Mouse (Mus musculus): Measurements from ENCODE around the gene Trank1. TPM values are rescaled to one million over a fixed set of nuclear protein-coding genes. Genes with fewer than 3 reads are reported as not detected.

Trank1 gene
- polyA plus RNA-seq, 1 experiment from 2014 or later: 0.13 TPM

DNA sequence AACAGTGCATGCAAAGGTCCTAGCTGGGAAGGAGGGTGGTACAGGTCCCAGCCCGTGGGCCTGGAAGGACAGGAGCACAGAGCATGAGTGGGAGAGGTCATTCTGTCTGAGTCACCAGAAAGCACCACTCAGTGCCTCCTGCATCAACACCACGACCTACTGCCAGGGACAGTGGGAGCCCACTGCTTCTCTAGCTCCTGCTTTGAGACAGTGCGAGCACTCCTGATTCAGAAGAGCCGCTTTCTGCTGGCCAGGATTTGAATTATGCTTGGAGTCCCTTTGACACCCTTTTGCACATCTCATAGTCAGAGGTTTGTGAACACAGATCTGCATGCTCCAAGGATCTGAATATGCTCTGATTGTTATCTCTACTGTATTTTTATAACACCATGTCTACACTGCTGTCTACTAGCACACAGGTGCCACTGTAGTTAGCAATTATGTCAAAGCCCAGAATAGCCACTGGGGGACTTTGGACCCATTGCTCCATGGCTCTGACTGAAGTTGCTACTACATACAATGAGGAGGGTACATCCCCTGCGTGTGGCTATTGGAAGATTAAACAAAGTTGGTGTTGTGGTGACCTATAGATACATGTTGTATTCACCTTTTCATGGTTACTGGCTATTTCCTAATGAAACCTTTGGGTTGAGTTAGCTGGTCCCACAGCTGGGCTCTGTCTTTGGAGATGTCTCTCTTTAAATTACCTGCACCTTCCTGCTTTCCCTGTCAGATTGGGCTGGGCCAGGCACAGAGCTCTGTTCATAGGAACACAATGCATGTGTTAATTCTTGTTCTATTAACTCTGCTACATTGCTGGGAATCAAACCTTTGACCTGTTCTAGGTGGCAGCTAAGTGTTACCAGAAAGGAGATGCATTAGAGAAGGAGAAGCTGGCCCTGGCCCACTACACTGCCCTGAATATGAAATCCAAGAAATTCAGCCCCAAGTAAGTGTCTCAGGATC is 74.3 kb downstream of the Trank1 start:
- Histone ChIP-seq H3K9ac (no peak overlapping the region), H3K36me3 (no peaks in the 10 kb centered on the region), H3K9me3 (no peaks in the 10 kb centered on the region), H3K27me3 (replicated peaks) (no peaks in the 10 kb centered on the region), H3K27ac (no peak overlapping the region), H3K4me3 (replicated peaks) (no peak overlapping the region), H3K4me1 (no peaks in the 10 kb centered on the region), H3K4me2 (no peak overlapping the region)
- WGBS: 82% methylated on average over 5 of the region's 5 CpGs
- ATAC-seq (ENCODE audit: insufficient read depth, low FRiP score, low read depth): no peak

DNA sequence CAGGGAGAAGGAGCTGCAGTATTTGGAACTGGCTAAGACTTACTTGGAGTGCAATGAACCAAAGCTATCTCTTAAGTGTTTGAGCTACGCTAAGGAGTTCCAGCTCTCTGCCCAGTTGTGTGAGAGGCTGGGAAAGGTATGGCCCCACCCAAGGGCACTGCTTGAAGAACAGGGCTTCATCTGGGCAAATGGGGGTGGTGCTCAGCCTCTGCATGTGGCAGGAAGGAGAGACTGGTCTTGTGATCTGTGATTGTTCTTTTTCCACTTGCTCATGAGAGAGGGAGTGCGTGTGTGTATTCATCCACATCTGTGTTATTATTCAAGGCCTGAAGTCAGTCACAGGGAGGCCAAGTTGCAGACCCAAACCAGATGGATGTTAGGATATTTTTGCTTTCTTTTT is 75.0 kb downstream of the Trank1 start:
- H3K27me3 ChIP-seq (replicated peaks): no peaks in the 10 kb centered on the region

GRCm38 (mm10) chr9:111387576-111387975 is 76.0 kb downstream of the Trank1 start:
- 79% methylated on average over 4 of the region's 4 CpGs for WGBS
- Histone ChIP-seq H3K4me3 (replicated peaks) (no peak overlapping the region), H3K9ac (no peak overlapping the region), H3K4me1 (no peaks in the 10 kb centered on the region), H3K4me2 (no peak overlapping the region), H3K27me3 (replicated peaks) (no peaks in the 10 kb centered on the region), H3K9me3 (no peaks in the 10 kb centered on the region), H3K27ac (no peak overlapping the region), H3K36me3 (no peaks in the 10 kb centered on the region)
- no peak for ATAC-seq (ENCODE audit: insufficient read depth, low FRiP score, low read depth)

More for the DNA sequence above, 75.0 kb downstream of the Trank1 start:
- no peak overlapping the region for H3K4me2 ChIP-seq
- H3K27ac ChIP-seq: no peak overlapping the region
- no peak overlapping the region for H3K9ac ChIP-seq
- no peaks in the 10 kb centered on the region for H3K4me1 ChIP-seq
- no peak for ATAC-seq (ENCODE audit: insufficient read depth, low FRiP score, low read depth)
- no peaks in the 10 kb centered on the region for H3K36me3 ChIP-seq
- no peaks in the 10 kb centered on the region for H3K9me3 ChIP-seq
- WGBS: 64% methylated on average over 2 of the region's 2 CpGs
- H3K4me3 ChIP-seq (replicated peaks): no peak overlapping the region

GRCm38 (mm10) chr9:111390016-111390415 is 78.5 kb downstream of the Trank1 start:
- no peak for ATAC-seq (ENCODE audit: insufficient read depth, low FRiP score, low read depth)
- Histone ChIP-seq H3K9ac (no peak overlapping the region), H3K4me2 (no peak overlapping the region), H3K27ac (no peak overlapping the region), H3K27me3 (replicated peaks) (no peaks in the 10 kb centered on the region), H3K36me3 (no peaks in the 10 kb centered on the region), H3K9me3 (no peaks in the 10 kb centered on the region), H3K4me3 (replicated peaks) (no peak overlapping the region), H3K4me1 (no peaks in the 10 kb centered on the region)
- 80% methylated on average over 9 of the region's 9 CpGs for WGBS

DNA sequence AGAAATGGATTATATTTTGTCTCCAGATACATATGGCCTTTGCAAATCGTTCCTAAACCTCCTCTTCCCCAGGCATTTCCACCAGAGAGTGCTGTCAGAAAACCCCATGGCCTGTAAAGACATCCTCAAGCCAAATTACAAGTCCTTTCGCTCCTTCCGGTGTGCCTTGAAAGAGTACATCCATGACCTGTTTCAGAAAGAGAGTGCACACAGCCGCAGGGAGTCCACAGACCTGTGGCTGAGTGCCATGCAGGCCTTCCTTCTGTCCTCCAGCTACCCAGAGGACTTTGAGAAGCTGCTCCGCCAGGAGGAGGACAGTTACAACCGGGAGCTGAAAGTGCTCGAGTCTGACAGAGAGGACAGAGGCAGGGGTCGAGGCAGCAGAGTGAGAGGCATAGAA is 79.5 kb downstream of the Trank1 start:
- Histone ChIP-seq H3K36me3 (no peaks in the 10 kb centered on the region), H3K4me3 (replicated peaks) (no peak overlapping the region), H3K4me1 (no peaks in the 10 kb centered on the region), H3K4me2 (no peak overlapping the region), H3K9ac (no peak overlapping the region), H3K27me3 (replicated peaks) (no peaks in the 10 kb centered on the region), H3K9me3 (no peaks in the 10 kb centered on the region), H3K27ac (no peak overlapping the region)
- ATAC-seq (ENCODE audit: insufficient read depth, low FRiP score, low read depth): no peak
- WGBS: 74% methylated on average over 8 of the region's 8 CpGs

- no peak overlapping the region for H3K27ac ChIP-seq
- 81% methylated on average over 18 of the region's 18 CpGs for WGBS
- ATAC-seq (ENCODE audit: insufficient read depth, low FRiP score, low read depth): no peak
Observed at GRCm38 (mm10) chr9:111391926-111392442, 80.4 kb downstream of the Trank1 start.

DNA sequence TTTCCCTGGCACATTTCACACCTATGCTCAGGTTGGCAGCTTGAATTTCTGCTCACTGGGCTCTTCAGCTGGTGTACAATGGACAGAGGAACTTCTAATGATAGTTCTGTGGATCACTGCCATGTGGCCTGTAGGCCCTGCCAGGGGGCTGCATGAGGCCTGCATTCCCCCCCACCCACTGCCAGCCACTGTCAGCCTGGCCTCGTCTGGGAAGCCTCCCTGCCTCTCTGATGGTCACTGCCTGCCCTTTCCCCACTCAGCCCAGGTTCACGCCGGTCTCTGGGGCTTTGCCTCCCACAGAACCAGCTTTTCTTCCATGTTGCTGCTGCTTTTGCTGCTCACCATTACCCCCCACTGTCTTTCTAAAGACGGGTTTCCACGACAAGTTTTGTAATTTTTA is 83.7 kb downstream of the Trank1 start:
- no peak overlapping the region for H3K27ac ChIP-seq
- no peaks in the 10 kb centered on the region for H3K27me3 ChIP-seq (replicated peaks)
- no peak overlapping the region for H3K4me2 ChIP-seq
- ATAC-seq (ENCODE audit: insufficient read depth, low FRiP score, low read depth): no peak
- H3K4me3 ChIP-seq (replicated peaks): no peak overlapping the region
- H3K9me3 ChIP-seq: no peaks in the 10 kb centered on the region
- 75% methylated on average over 5 of the region's 5 CpGs for WGBS
- H3K4me1 ChIP-seq: no peaks in the 10 kb centered on the region
- H3K9ac ChIP-seq: no peak overlapping the region
- no peaks in the 10 kb centered on the region for H3K36me3 ChIP-seq

More at GRCm38 (mm10) chr9:111391926-111392442, 80.4 kb downstream of the Trank1 start:
- Histone ChIP-seq H3K36me3 (no peaks in the 10 kb centered on the region), H3K4me3 (replicated peaks) (no peak overlapping the region), H3K4me2 (no peak overlapping the region), H3K9ac (no peak overlapping the region), H3K4me1 (no peaks in the 10 kb centered on the region), H3K9me3 (no peaks in the 10 kb centered on the region), H3K27me3 (replicated peaks) (no peaks in the 10 kb centered on the region)

DNA sequence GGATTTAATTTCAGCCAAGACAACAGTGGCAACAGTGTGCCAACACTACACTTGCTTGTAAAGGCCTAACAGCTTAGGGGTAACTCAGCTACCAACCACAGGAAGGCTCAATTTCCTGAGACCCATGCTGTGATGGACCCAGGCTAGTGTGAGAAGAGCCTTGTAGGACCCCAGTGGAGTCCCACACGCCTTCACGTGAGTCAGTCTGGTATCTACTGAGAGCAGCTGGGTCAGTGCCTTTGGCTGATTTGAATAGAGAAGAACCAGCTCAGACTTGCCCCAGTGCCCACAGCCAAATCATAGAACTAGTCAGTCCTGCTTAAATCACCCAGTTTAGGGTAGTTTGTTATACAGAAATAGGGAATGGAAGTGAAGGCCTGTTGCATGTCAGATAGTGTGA is 86.5 kb downstream of the Trank1 start:
- no peak for ATAC-seq (ENCODE audit: insufficient read depth, low FRiP score, low read depth)
- Histone ChIP-seq H3K4me2 (no peak overlapping the region), H3K4me1 (no peaks in the 10 kb centered on the region), H3K27ac (no peak overlapping the region), H3K4me3 (replicated peaks) (no peak overlapping the region), H3K9me3 (no peaks in the 10 kb centered on the region), H3K36me3 (no peaks in the 10 kb centered on the region), H3K9ac (no peak overlapping the region), H3K27me3 (replicated peaks) (no peaks in the 10 kb centered on the region)
- WGBS: 80% methylated on average over 2 of the region's 2 CpGs

DNA sequence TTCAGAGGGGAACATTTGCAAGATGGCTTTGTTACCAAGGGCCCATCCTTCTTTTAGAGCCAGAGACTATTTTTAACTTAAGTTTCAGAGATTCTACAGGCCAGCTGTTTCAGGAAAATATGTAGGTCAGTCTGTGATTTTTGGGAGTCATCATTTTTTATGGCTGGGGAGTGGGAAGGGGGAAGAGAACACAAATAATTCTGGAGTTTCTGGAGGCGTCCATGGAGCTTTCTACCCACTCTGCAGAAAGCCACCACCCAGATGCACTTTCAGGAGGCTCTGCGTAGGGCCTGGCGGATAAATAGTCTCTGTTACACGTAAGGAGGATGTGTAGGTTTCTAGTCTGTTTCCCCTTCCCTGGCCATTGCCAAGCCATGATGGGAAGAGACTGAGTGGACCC is 88.5 kb downstream of the Trank1 start:
- H3K36me3 ChIP-seq: no peaks in the 10 kb centered on the region
- no peaks in the 10 kb centered on the region for H3K27me3 ChIP-seq (replicated peaks)
- H3K4me2 ChIP-seq: no peak overlapping the region
- H3K4me1 ChIP-seq: no peaks in the 10 kb centered on the region
- ATAC-seq (ENCODE audit: insufficient read depth, low FRiP score, low read depth): no peak
- 75% methylated on average over 4 of the region's 4 CpGs for WGBS
- no peaks in the 10 kb centered on the region for H3K9me3 ChIP-seq
- H3K9ac ChIP-seq: no peak overlapping the region
- no peak overlapping the region for H3K4me3 ChIP-seq (replicated peaks)
- H3K27ac ChIP-seq: no peak overlapping the region

- 90% methylated on average over 4 of the region's 4 CpGs for WGBS
- no peaks in the 10 kb centered on the region for H3K9me3 ChIP-seq
- no peaks in the 10 kb centered on the region for H3K27me3 ChIP-seq (replicated peaks)
- no peak overlapping the region for H3K9ac ChIP-seq
- H3K4me2 ChIP-seq: no peak overlapping the region
- no peak for ATAC-seq (ENCODE audit: insufficient read depth, low FRiP score, low read depth)
- H3K4me1 ChIP-seq: no peaks in the 10 kb centered on the region
- no peaks in the 10 kb centered on the region for H3K36me3 ChIP-seq
- no peak overlapping the region for H3K4me3 ChIP-seq (replicated peaks)
- no peak overlapping the region for H3K27ac ChIP-seq
Observed at GRCm38 (mm10) chr9:111403159-111403558, 91.6 kb downstream of the Trank1 start.

DNA sequence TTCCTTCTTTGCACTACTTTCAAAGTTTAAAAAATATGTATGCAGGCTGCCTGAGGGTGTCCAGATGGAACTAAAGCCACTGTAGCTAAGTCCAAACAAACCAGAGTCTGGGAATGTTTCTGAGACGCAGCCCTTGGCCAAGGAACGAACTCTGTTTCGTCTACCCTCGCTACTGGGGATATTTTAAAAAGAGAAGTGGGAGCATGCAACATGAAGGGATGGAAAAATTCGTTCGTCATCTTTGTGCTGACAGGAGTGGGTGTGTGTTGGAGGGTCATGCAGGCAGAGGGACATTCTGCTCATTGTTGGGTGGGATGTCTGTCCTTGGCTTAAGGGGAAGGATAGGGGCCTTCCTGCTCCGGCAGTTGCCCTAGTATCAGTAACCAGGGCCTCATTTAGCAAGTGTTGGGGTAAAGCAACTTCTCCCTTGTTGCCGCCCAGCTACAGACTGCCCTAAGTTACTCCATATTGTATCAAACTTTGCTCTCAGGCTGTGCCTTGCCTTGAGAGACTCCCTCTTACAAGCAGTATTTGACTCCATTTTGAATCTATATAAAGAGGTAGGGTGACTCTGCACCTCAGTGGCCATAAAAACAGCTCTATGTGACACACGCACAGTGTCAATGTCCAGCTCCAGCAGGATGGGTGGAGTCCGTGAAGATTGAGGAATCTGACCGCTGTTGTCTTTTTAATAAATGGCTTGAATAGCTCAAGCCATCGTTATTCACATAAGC is 93.0 kb downstream of the Trank1 start:
- Histone ChIP-seq H3K4me3 (replicated peaks) (no peak overlapping the region), H3K4me1 (no peaks in the 10 kb centered on the region), H3K4me2 (no peak overlapping the region), H3K27me3 (replicated peaks) (no peaks in the 10 kb centered on the region), H3K36me3 (no peaks in the 10 kb centered on the region), H3K9me3 (no peaks in the 10 kb centered on the region), H3K9ac (no peak overlapping the region), H3K27ac (no peak overlapping the region)
- 68% methylated on average over 12 of the region's 12 CpGs for WGBS
- ATAC-seq (ENCODE audit: insufficient read depth, low FRiP score, low read depth): no peak

- H3K4me3 ChIP-seq (replicated peaks): no peak overlapping the region
- no peak overlapping the region for H3K27ac ChIP-seq
- ATAC-seq (ENCODE audit: insufficient read depth, low FRiP score, low read depth): no peak
- no peaks in the 10 kb centered on the region for H3K36me3 ChIP-seq
- no peaks in the 10 kb centered on the region for H3K9me3 ChIP-seq
- H3K27me3 ChIP-seq (replicated peaks): no peaks in the 10 kb centered on the region
- no peak overlapping the region for H3K4me2 ChIP-seq
- no peak overlapping the region for H3K9ac ChIP-seq
- no peaks in the 10 kb centered on the region for H3K4me1 ChIP-seq
- 85% methylated on average over 6 of the region's 6 CpGs for WGBS
Observed at GRCm38 (mm10) chr9:111405080-111405428, 93.5 kb downstream of the Trank1 start.

Measured in stomach, embryonic 15.5 days (tissue).